Mouse (Mus musculus): Measurements from ENCODE around the gene Gm20388. TPM values are rescaled to one million over a fixed set of nuclear protein-coding genes. Genes with fewer than 3 reads are reported as not detected.

The Gm20388 gene
- total RNA-seq, 1 experiment from 2014 or later: 3.6 TPM

GRCm38 (mm10) chr8:121953821-121954545, 2043.3 kb downstream of the Gm20388 start:
- DNase-seq: no peak

GRCm38 (mm10) chr8:121954981-121955555, 2044.4 kb downstream of the Gm20388 start:
- DNase-seq: no peak

- DNase-seq: no peak
These were observed 2045.3 kb downstream of the Gm20388 start for GRCm38 (mm10) chr8:121955825-121956500.

- DNase-seq: no peak
These were observed 2047.8 kb downstream of the Gm20388 start for GRCm38 (mm10) chr8:121958395-121958794.

- DNase-seq: no peak
These were observed 2052.3 kb downstream of the Gm20388 start for GRCm38 (mm10) chr8:121962892-121963291.

GRCm38 (mm10) chr8:121964716-121965512, 2054.3 kb downstream of the Gm20388 start:
- DNase-seq: no peak

- DNase-seq: no peak
These were observed 2055.5 kb downstream of the Gm20388 start for GRCm38 (mm10) chr8:121966110-121966509.

- peak; percentile 41 for DNase-seq
These were observed 2056.2 kb downstream of the Gm20388 start for GRCm38 (mm10) chr8:121966714-121967448.

- DNase-seq: no peak
These were observed 2057.3 kb downstream of the Gm20388 start for GRCm38 (mm10) chr8:121967977-121968376.

GRCm38 (mm10) chr8:121968542-121968941, 2057.9 kb downstream of the Gm20388 start:
- no peak for DNase-seq

- no peak for DNase-seq
These were observed 2059.6 kb downstream of the Gm20388 start for GRCm38 (mm10) chr8:121970225-121970624.

- DNase-seq: no peak
These were observed 2060.9 kb downstream of the Gm20388 start for GRCm38 (mm10) chr8:121971488-121972058.

- DNase-seq: no peak
These were observed 2063.3 kb downstream of the Gm20388 start for GRCm38 (mm10) chr8:121973906-121974305.

GRCm38 (mm10) chr8:121977819-121978590, 2067.4 kb downstream of the Gm20388 start:
- no peak for DNase-seq

- DNase-seq: no peak
These were observed 2068.0 kb downstream of the Gm20388 start for GRCm38 (mm10) chr8:121978670-121979069.

- DNase-seq: no peak
These were observed 2070.3 kb downstream of the Gm20388 start for GRCm38 (mm10) chr8:121980792-121981519.

GRCm38 (mm10) chr8:121981520-121981895, 2070.9 kb downstream of the Gm20388 start:
- DNase-seq: peak; percentile 43

- no peak for DNase-seq
These were observed 2075.0 kb downstream of the Gm20388 start for GRCm38 (mm10) chr8:121985673-121986072.

GRCm38 (mm10) chr8:121987892-121988291, 2077.3 kb downstream of the Gm20388 start:
- no peak for DNase-seq
